Mouse (Mus musculus) brown adipose tissue, adult 24 weeks (tissue): ENCODE measurements around the gene 4930539E08Rik. TPM values are rescaled to one million over a fixed set of nuclear protein-coding genes. Genes with fewer than 3 reads are reported as not detected.

Experiments
- H3K27ac ChIP-seq: fragments of 200-500 bp; replicated peaks from 2 replicates; pipeline ENCODE4 v1.5.1; 2012; ENCODE audit warnings: low read depth, mild to moderate bottlenecking, low read length
- H3K4me1 ChIP-seq: fragments of 200-500 bp; 2 replicates; pipeline ENCODE4 v1.6.1; 2012; ENCODE audit warnings: low read length, mixed read lengths; ENCODE audit not compliant: control insufficient read depth, insufficient read depth, insufficient read length
- H3K4me3 ChIP-seq: fragments of 200-500 bp; 2 replicates; pipeline ENCODE4 v1.5.1; 2012; ENCODE audit warnings: low read depth, mild to moderate bottlenecking, low read length, moderate library complexity; ENCODE audit not compliant: insufficient read depth
- polyA plus RNA-seq: library from polyadenylated mRNA; stranded (reverse); fragments of >200 nt; gene quantifications from 2 replicates; pipeline ENCODE4 v1.2.4, GENCODE M21; 2012; ENCODE audit not compliant: missing spikeins, insufficient read depth, insufficient read length

The 4930539E08Rik gene
- polyA plus RNA-seq, 1 experiment, result not detected

GRCm38 (mm10) chr17:28916520-28916919 is 1.4 kb upstream of the 4930539E08Rik start:
- no peak overlapping the region for H3K27ac ChIP-seq
- H3K4me1 ChIP-seq, result 0 out of 2 replicates have a peak, but pooled peaks cover 4% of the 10 kb centered on the region
- no peak overlapping the region for H3K4me3 ChIP-seq

GRCm38 (mm10) chr17:28913940-28914339 is 1.2 kb downstream of the 4930539E08Rik start:
- H3K4me1 ChIP-seq, result 0 out of 2 replicates have a peak, but pooled peaks cover 4% of the 10 kb centered on the region
- H3K27ac ChIP-seq, result no peak overlapping the region
- no peak overlapping the region for H3K4me3 ChIP-seq

DNA sequence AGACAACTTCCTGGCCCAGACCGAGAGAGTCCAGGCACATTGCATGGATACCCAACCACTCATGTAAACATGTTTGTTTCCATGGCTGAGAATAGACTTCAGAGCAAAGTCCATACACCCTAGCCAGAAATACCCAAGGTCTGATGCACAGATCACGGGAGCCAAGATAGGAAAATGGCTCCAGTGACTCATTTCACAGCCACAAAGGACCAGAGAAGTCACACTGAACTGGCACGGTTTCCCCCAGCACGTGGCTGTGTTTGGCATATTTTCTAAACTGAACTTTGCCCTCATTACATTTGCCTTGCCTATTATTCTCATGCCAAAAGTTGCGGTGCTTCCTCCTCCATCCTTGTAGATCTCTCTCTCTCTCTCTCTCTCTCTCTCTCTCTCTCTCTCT is 1.9 kb downstream of the 4930539E08Rik start:
- Histone ChIP-seq H3K27ac (peak overlapping the region; percentile 12; the same call in 1 of the 2 replicates), H3K4me1 (0 out of 2 replicates have a peak, but pooled peaks cover 4% of the 10 kb centered on the region), H3K4me3 (no peak overlapping the region)

GRCm38 (mm10) chr17:28910139-28910538 is 5.0 kb downstream of the 4930539E08Rik start:
- no peak overlapping the region for H3K27ac ChIP-seq
- no peak overlapping the region for H3K4me3 ChIP-seq
- H3K4me1 ChIP-seq, result 0 out of 2 replicates have a peak, but pooled peaks cover 4% of the 10 kb centered on the region

DNA sequence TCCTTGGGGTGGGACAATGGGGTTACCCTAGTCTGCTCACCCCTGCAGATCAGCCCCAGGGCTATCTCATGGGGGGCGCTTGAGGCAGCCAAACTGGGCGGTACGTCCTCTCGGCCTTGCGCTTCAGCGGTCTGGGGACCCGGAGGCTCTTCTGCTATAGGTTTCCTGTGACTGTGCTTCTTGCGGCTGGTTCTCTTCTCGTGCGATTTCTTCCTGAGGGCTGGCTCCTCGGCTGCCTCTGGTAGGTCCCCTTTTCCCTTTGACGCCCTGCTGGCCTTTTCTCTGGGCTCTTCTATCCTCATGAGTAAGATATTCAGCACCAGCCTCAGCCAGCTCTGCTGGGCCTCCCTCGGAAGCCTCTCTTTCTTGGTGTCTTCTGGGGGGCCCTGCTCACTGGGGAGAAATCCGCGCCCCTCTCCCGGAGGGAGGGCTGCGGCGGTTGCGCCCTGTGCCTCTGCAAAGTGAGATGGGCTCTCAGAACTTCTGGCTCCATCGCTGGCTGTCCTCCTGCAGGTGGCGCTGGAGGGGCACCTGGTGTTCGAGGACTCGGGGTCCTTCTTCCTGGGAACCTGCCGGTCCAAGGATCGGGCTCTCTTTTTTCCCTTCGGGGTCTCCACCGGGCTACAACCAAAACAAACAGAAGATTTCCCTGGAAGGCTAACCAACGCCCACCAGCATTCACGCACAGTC is 5.7 kb downstream of the 4930539E08Rik start:
- 0 out of 2 replicates have a peak, but pooled peaks cover 4% of the 10 kb centered on the region for H3K4me1 ChIP-seq
- no peak overlapping the region for H3K4me3 ChIP-seq
- H3K27ac ChIP-seq, result no peak overlapping the region

DNA sequence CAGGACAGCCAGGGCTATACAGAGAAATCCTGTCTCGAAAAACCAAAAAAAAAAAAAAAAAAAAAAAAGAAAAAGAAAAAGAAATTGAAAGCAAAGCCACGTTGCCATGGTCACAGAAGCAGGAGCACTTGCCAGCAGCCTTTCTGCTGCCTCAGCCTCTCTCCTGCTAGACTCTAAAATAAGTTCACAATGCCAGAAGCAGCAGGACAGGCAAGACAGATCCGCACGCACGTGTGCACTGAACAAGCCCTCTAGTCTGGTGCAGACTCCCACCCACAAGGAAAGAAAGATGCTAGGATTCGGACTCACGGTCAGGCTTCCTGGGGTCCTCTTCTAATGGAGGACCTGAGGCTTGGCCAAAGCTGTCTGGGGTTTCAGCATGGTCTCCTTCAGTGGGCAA is 7.2 kb downstream of the 4930539E08Rik start:
- H3K27ac ChIP-seq, result no peak overlapping the region
- H3K4me3 ChIP-seq, result no peak overlapping the region
- H3K4me1 ChIP-seq, result no peaks in the 10 kb centered on the region

GRCm38 (mm10) chr17:28905377-28905916 is 9.7 kb downstream of the 4930539E08Rik start:
- Histone ChIP-seq H3K4me3 (no peak overlapping the region), H3K4me1 (no peaks in the 10 kb centered on the region), H3K27ac (no peak overlapping the region)

GRCm38 (mm10) chr17:28904546-28905376 is 10.4 kb downstream of the 4930539E08Rik start:
- Histone ChIP-seq H3K4me1 (no peaks in the 10 kb centered on the region), H3K4me3 (no peak overlapping the region), H3K27ac (no peak overlapping the region)

- Histone ChIP-seq H3K27ac (no peak overlapping the region), H3K4me3 (no peak overlapping the region), H3K4me1 (peaks cover 7% of the 10 kb centered on the region; the same call in 1 of the 2 replicates)
These were observed 13.6 kb downstream of the 4930539E08Rik start for GRCm38 (mm10) chr17:28901559-28901958.

DNA sequence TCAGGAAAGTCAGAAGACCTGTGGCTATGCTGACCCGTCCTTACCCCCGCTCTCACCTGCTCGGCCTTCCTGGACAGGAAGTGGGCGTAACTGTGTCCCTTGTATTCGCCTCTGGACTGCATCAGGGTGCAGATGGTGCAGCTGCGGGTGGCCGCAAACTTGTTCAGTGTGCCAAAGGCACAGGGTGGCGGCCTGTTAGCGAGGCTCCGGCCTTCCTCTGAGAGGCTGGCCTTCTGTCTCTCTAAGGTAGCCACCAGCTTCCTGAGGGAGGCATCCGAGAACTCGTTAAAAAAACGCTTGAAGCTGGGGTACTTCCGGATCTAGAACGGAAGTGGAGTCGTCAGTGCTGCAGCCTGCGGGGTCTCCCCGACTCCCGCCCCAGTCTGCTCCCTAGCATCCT is 15.7 kb downstream of the 4930539E08Rik start:
- Histone ChIP-seq H3K4me1 (peaks cover 8% of the 10 kb centered on the region), H3K4me3 (no peak overlapping the region), H3K27ac (no peak overlapping the region)

GRCm38 (mm10) chr17:28898249-28898648 is 16.9 kb downstream of the 4930539E08Rik start:
- Histone ChIP-seq H3K4me1 (peaks cover 15% of the 10 kb centered on the region), H3K27ac (no peak overlapping the region), H3K4me3 (no peak overlapping the region)

DNA sequence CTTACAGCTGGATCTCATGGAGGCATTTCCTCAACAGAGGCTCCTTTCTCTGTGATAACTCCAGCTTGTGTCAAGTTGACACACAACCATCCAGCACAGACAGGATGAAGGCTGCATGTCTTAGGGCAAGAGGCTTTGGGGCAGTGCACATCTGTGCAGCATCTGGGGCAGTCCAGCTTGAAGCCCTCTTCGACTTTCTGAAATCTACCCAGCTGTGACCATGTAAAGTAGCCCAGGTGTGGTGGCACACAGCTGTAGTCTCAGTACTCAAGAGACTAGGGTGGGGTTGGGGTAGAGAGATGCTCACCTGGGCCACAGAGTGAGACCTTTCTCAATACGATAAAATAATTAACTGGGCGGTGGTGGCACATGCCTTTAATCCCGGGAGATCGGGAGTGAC is 17.3 kb downstream of the 4930539E08Rik start:
- Histone ChIP-seq H3K4me3 (no peak overlapping the region), H3K4me1 (peaks cover 15% of the 10 kb centered on the region), H3K27ac (no peak overlapping the region)

DNA sequence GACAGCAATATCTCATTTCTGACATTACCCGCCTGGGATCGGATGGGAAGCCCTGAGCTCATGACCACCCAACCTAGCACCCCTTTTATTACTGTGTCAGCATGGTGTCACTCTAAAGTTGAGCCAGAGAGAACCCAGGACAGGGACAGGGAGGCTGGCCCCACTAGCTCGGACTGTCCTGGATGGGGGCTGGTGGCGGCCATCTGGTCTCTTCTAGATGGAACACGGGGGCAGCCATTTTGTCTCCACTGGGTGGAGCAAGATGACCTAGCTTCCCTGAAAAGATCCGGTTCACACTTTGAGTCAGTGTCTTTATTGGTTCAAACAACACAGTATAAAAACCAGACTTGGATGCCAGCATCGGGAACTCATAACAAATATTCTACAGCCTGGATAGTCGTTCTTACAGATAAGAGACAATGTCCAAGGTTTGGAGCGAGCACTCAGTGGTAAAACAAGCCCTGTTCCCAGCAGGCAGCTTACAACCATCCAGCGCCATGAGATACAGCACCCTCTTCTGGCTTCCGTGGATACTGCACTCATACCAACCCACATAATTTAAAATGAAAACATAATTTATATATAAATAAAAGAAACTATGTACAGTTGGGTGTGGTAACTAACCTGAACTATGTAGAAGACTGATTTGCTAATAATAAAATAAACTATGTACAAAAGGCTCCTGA is 18.9 kb downstream of the 4930539E08Rik start:
- H3K4me3 ChIP-seq, result no peak overlapping the region
- no peak overlapping the region for H3K27ac ChIP-seq
- peaks cover 15% of the 10 kb centered on the region for H3K4me1 ChIP-seq

GRCm38 (mm10) chr17:28895217-28895875 is 19.8 kb downstream of the 4930539E08Rik start:
- H3K4me3 ChIP-seq, result no peak overlapping the region
- H3K4me1 ChIP-seq, result peaks cover 15% of the 10 kb centered on the region
- peak overlapping the region; percentile 78 for H3K27ac ChIP-seq
